Mouse (Mus musculus) liver, embryonic 14.5 days (tissue): ENCODE results near the gene Naaladl2. TPM values are rescaled to one million over a fixed set of nuclear protein-coding genes. Genes with fewer than 3 reads are reported as not detected.
A peak's percentile ranks its signal among the peaks of the same experiment; 100 is the strongest.

Source experiments
- ATAC-seq: fragments of 200-750 bp; cut with Nextera tagmentation; 2 replicates; pipeline ENCODE4 v1.8.0; 2017; ENCODE audit warnings: moderate number of reproducible peaks, mild to moderate bottlenecking, moderate library complexity; ENCODE audit not compliant: insufficient read depth
- DNase-seq, 3 experiments: peaks; one replicate each; pipeline ENCODE4 v3.0.0-alpha.2; 2012 to 2013; ENCODE audit warnings: low read depth in 3 of 3, low spot score in 3 of 3
- H3K27ac ChIP-seq: fragments of 300-500 bp; sonication (generic); 2 replicates; pipeline ENCODE4 v1.5.1; 2014; ENCODE audit warnings: moderate library complexity, mild to moderate bottlenecking, control low read depth, inconsistent platforms
- H3K27me3 ChIP-seq: fragments of 300-500 bp; sonication (generic); 2 replicates; pipeline ENCODE4 v1.6.1; 2014; ENCODE audit warnings: mild to moderate bottlenecking, low read length, moderate library complexity; ENCODE audit not compliant: control insufficient read depth, insufficient read depth
- H3K36me3 ChIP-seq: fragments of 300-500 bp; sonication (generic); replicated peaks from 2 replicates; pipeline ENCODE4 v1.6.1; 2014; ENCODE audit warnings: low read depth; ENCODE audit not compliant: control insufficient read depth, insufficient read depth
- H3K4me1 ChIP-seq, 2 experiments: fragments of 200-500 bp in 1 of 2; fragments of 300-500 bp in 1 of 2; sonication (generic) in 1 of 2; replicated peaks; 2 replicates each; pipeline ENCODE4 v1.6.1; 2012 to 2014; ENCODE audit warnings: antibody characterized with exemption in 1 of 2, inconsistent platforms in 1 of 2, low read length in 1 of 2; ENCODE audit not compliant: control insufficient read depth in 2 of 2, insufficient read depth in 2 of 2
- H3K4me2 ChIP-seq: fragments of 300-500 bp; sonication (generic); 2 replicates; pipeline ENCODE4 v1.6.1; 2014; ENCODE audit warnings: low read depth, mild to moderate bottlenecking, control low read depth, moderate library complexity
- H3K4me3 ChIP-seq, 2 experiments: fragments of 200-500 bp in 1 of 2; fragments of 300-500 bp in 1 of 2; sonication (generic) in 1 of 2; 2 replicates each; pipeline ENCODE4 v1.5.1; 2012 to 2014; ENCODE audit warnings: low read depth in 2 of 2, low read length in 2 of 2, mild to moderate bottlenecking in 2 of 2, control low read depth in 1 of 2, inconsistent platforms in 1 of 2, moderate library complexity in 1 of 2; ENCODE audit not compliant: insufficient read depth in 1 of 2
- H3K9ac ChIP-seq: fragments of 300-500 bp; sonication (generic); replicated peaks from 2 replicates; pipeline ENCODE4 v1.6.1; 2014; ENCODE audit warnings: mild to moderate bottlenecking, control low read depth, moderate library complexity
- H3K9me3 ChIP-seq: fragments of 300-500 bp; sonication (generic); 2 replicates; pipeline ENCODE4 v1.6.1; 2016; ENCODE audit warnings: low read length, mixed read lengths; ENCODE audit not compliant: control insufficient read depth
- CTCF ChIP-seq: IDR thresholded peaks from 2 replicates; pipeline ENCODE4 v1.5.1; 2016; ENCODE audit warnings: antibody characterized with exemption, low read depth, control low read depth
- EP300 ChIP-seq: IDR thresholded peaks from 2 replicates; pipeline ENCODE4 v1.6.1; 2016; ENCODE audit warnings: antibody characterized with exemption, low read depth
- whole genome bisulfite sequencing: fragments of 180-500 bp; shearing (Covaris S2); extraction: QIAGEN DNeasy Blood & Tissue Kit; methylation state at CpG from one replicate; pipeline ENCODE4 v1.1.7; 2014; ENCODE audit not compliant: insufficient replicate concordance; 5-methylcytosine and 5-hydroxymethylcytosine counted together
- polyA plus RNA-seq, 2 experiments: library from polyadenylated mRNA; depleted of rRNA in 1 of 2; stranded (reverse) in 1 of 2; unstranded in 1 of 2; fragments of >200 nt; fragmentation: Nextera tagmentation in 1 of 2; extraction: Ambion mirVana in 1 of 2; gene quantifications; 2 replicates each; pipeline versions ENCODE4 v1.2.1 to v1.2.3; 2012 to 2014

The Naaladl2 gene
- polyA plus RNA-seq, 2 experiments: 0.05 to 0.07 TPM

DNA sequence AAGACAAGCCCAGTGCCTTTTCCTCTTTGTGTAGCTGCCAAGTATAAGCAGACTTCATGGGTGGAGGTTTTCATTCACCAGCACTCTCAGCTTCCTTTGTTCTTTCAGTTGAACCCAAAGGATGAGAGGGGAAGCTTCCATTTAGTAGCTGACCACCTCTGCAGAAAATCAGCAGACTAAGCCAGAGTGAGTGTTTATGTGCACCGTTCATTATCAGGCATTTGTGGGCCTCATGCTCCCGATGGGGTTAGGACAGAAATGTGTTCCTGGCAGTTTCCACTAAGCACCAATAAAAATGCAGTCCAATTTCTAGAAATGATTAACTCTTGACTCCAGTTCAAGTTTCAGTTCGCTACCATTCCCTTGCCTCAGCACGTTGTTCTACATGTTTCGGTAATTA lies 1206.8 kb downstream of the Naaladl2 start:
- Histone ChIP-seq H3K27ac (no peak overlapping the region), H3K9me3 (no peaks in the 10 kb centered on the region), H3K4me1 (no peaks in the 10 kb centered on the region), H3K36me3 (no peaks in the 10 kb centered on the region), H3K27me3 (no peaks in the 10 kb centered on the region), H3K4me3 (no peak overlapping the region), H3K4me2 (no peak overlapping the region), H3K9ac (no peak overlapping the region)
- 66% methylated on average over 5 of the region's 5 CpGs for WGBS
- ATAC-seq: no peak
- no peak for DNase-seq
- TF ChIP-seq EP300: no peak
- TF ChIP-seq CTCF: no peak

DNA sequence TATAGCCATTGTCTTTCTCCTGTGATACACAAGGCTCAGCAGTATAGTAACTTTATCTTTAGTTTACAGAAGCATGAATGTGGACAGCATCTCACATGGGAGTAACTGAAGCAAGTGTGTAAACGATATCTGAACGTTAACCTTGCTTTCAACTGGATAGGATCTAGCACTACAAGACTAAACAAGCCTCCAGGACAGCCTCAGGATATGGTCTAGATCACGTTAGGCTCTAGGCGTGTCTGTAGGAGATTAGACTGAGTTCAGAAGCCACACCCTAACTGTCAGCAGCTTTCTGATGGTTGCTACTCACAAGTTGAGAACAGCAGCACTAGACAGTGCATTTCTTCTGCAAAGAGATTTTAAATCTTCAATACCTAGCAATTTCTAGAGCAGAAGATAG lies 1216.0 kb downstream of the Naaladl2 start:
- no peaks in the 10 kb centered on the region for H3K36me3 ChIP-seq
- H3K9ac ChIP-seq: no peak overlapping the region
- WGBS: 39% methylated on average over 4 of the region's 4 CpGs
- DNase-seq: peak; percentile 13 to 23 (median 22)
- H3K4me1 ChIP-seq: no peaks in the 10 kb centered on the region
- H3K9me3 ChIP-seq: no peaks in the 10 kb centered on the region
- no peak overlapping the region for H3K4me2 ChIP-seq
- TF ChIP-seq EP300: peak; percentile 70
- TF ChIP-seq CTCF: no peak
- H3K4me3 ChIP-seq: no peak overlapping the region
- peak; percentile 95 for ATAC-seq
- H3K27me3 ChIP-seq: no peaks in the 10 kb centered on the region
- no peak overlapping the region for H3K27ac ChIP-seq

DNA sequence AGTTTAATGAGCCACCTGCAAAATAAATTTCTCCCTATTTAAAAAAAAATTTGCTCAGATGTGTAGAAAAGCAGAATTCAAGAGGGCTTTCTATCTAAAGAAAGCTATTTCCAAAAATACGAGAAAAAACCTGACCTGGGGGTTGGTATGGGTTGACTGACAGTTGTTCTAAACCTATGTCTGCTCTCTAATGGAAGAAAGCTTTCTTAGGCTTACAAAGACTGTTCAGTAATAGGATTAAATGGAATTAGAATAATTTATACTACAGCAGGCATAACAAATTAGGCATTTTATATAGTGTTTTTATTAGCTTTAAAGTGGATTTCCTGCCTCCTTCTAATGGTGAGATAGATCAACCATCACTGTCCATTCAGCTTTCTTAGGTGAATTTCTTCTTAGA lies 1236.4 kb downstream of the Naaladl2 start:
- no peak for ATAC-seq
- 27% methylated on average over 1 of the region's 1 CpGs for WGBS
- Histone ChIP-seq H3K9me3 (no peaks in the 10 kb centered on the region), H3K27me3 (no peaks in the 10 kb centered on the region), H3K27ac (no peak overlapping the region), H3K4me1 (no peaks in the 10 kb centered on the region), H3K4me2 (no peak overlapping the region), H3K4me3 (no peak overlapping the region), H3K9ac (no peak overlapping the region), H3K36me3 (no peaks in the 10 kb centered on the region)
- TF ChIP-seq EP300: no peak
- TF ChIP-seq CTCF: no peak
- no peak for DNase-seq

DNA sequence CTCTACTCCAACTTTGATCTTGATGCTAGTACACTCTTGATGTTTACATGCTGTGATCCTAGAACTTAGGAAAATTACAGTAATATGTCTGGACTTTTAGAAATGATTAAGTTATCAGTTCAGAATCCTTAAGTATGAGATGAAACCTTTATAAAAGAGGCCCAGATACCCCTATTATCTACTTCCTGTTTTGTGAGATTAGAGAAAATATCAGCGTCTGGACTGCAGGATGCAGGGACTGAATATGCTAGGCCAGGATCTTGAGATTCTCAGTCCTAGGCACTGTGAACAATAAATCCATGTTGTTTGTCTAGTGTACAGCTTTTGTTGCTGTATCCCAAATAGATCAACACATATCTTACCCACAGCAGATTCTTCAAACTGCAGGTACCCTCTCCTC lies 1278.4 kb downstream of the Naaladl2 start:
- Histone ChIP-seq H3K4me3 (no peak overlapping the region), H3K4me2 (no peak overlapping the region), H3K9me3 (no peaks in the 10 kb centered on the region), H3K36me3 (no peaks in the 10 kb centered on the region), H3K27me3 (no peaks in the 10 kb centered on the region), H3K4me1 (no peaks in the 10 kb centered on the region), H3K27ac (no peak overlapping the region), H3K9ac (no peak overlapping the region)
- no peak for ATAC-seq
- 63% methylated on average over 1 of the region's 1 CpGs for WGBS
- no peak for TF ChIP-seq CTCF
- TF ChIP-seq EP300: no peak
- DNase-seq: no peak

DNA sequence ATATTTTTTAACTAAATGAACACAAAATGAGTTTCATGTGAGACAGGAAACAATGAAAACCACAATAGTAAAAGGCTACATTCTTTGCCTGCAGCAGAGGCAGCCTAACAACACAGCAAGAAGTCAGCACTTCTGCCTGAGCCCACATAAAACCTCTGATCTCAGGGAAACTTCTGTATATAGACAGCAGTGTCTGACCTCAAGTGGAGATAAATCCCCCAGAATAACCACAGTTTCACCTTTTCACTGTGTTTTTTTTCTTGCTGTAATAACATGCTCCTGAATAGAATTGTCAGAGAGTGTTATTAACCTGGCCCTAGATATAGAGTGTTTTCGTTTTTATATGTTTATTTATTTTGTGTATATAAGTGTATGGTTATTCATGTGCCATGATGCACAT lies 1286.8 kb downstream of the Naaladl2 start:
- H3K4me2 ChIP-seq: no peak overlapping the region
- no peaks in the 10 kb centered on the region for H3K4me1 ChIP-seq
- H3K36me3 ChIP-seq: no peaks in the 10 kb centered on the region
- DNase-seq: no peak
- no peak for ATAC-seq
- H3K9me3 ChIP-seq: no peaks in the 10 kb centered on the region
- WGBS: 24% methylated on average over 1 of the region's 1 CpGs
- H3K27ac ChIP-seq: no peak overlapping the region
- H3K4me3 ChIP-seq: no peak overlapping the region
- no peaks in the 10 kb centered on the region for H3K27me3 ChIP-seq
- TF ChIP-seq CTCF: no peak
- no peak for TF ChIP-seq EP300
- H3K9ac ChIP-seq: no peak overlapping the region
